Mouse (Mus musculus): ENCODE data around the gene Anapc15-ps. TPM values are rescaled to one million over a fixed set of nuclear protein-coding genes. Genes with fewer than 3 reads are reported as not detected.

The Anapc15-ps gene
- not detected for total RNA-seq (2021)
- long read RNA-seq, experiment 1: 0 reads
- long read RNA-seq, experiment 2: 0 reads

- H3K4me3 ChIP-seq: no peak within 1 kb of the TSS
- no peak within 1 kb of the TSS for H3K27ac ChIP-seq
- no peak for TF ChIP-seq CTCF (conservative IDR thresholded peaks at IDR 0.05)
- no peak for DNase-seq (ENCODE audit: low spot score in 2 of 2)
Observed at GRCm38 (mm10) chr10:95673351-95673750, at the start of gene Anapc15-ps. TSS of gene Anapc15-ps (minus strand) at chr10:95673451.

- H3K4me3 ChIP-seq: no peak overlapping the region
- DNase-seq (ENCODE audit: low spot score in 2 of 2): no peak
- no peak overlapping the region for H3K27ac ChIP-seq
- no peak for TF ChIP-seq CTCF (conservative IDR thresholded peaks at IDR 0.05)
Observed at GRCm38 (mm10) chr10:95722203-95722611, 49.0 kb upstream of the Anapc15-ps start.

- H3K27ac ChIP-seq: no peak overlapping the region
- no peak for TF ChIP-seq CTCF (conservative IDR thresholded peaks at IDR 0.05)
- no peak overlapping the region for H3K4me3 ChIP-seq
- no peak for DNase-seq (ENCODE audit: low spot score in 2 of 2)
Observed at GRCm38 (mm10) chr10:95720181-95720798, 47.0 kb upstream of the Anapc15-ps start.

GRCm38 (mm10) chr10:95719472-95719871, 46.2 kb upstream of the Anapc15-ps start:
- TF ChIP-seq CTCF (conservative IDR thresholded peaks at IDR 0.05): no peak
- Histone ChIP-seq H3K4me3 (no peak overlapping the region), H3K27ac (no peak overlapping the region)
- no peak for DNase-seq (ENCODE audit: low spot score in 2 of 2)

GRCm38 (mm10) chr10:95718760-95719159, 45.5 kb upstream of the Anapc15-ps start:
- Histone ChIP-seq H3K27ac (no peak overlapping the region), H3K4me3 (no peak overlapping the region)
- TF ChIP-seq CTCF (conservative IDR thresholded peaks at IDR 0.05): no peak
- no peak for DNase-seq (ENCODE audit: low spot score in 2 of 2)

- Histone ChIP-seq H3K27ac (no peak overlapping the region), H3K4me3 (no peak overlapping the region)
- DNase-seq (ENCODE audit: low spot score in 2 of 2): no peak
- no peak for TF ChIP-seq CTCF (conservative IDR thresholded peaks at IDR 0.05)
Observed at GRCm38 (mm10) chr10:95717106-95717680, 43.9 kb upstream of the Anapc15-ps start.

- Histone ChIP-seq H3K27ac (no peak overlapping the region), H3K4me3 (no peak overlapping the region)
- no peak for TF ChIP-seq CTCF (conservative IDR thresholded peaks at IDR 0.05)
- no peak for DNase-seq (ENCODE audit: low spot score in 2 of 2)
Observed at GRCm38 (mm10) chr10:95715687-95716086, 42.4 kb upstream of the Anapc15-ps start.

GRCm38 (mm10) chr10:95712221-95712620, 39.0 kb upstream of the Anapc15-ps start:
- Histone ChIP-seq H3K4me3 (no peak overlapping the region), H3K27ac (no peak overlapping the region)
- TF ChIP-seq CTCF (conservative IDR thresholded peaks at IDR 0.05): no peak
- DNase-seq (ENCODE audit: low spot score in 2 of 2): no peak

GRCm38 (mm10) chr10:95709903-95710660, 36.8 kb upstream of the Anapc15-ps start:
- no peak for DNase-seq (ENCODE audit: low spot score in 2 of 2)
- H3K4me3 ChIP-seq: no peak overlapping the region
- no peak for TF ChIP-seq CTCF (conservative IDR thresholded peaks at IDR 0.05)
- no peak overlapping the region for H3K27ac ChIP-seq

- Histone ChIP-seq H3K27ac (no peak overlapping the region), H3K4me3 (no peak overlapping the region)
- TF ChIP-seq CTCF (conservative IDR thresholded peaks at IDR 0.05): no peak
- no peak for DNase-seq (ENCODE audit: low spot score in 2 of 2)
Observed at GRCm38 (mm10) chr10:95709143-95709880, 36.1 kb upstream of the Anapc15-ps start.

GRCm38 (mm10) chr10:95708001-95708400, 34.8 kb upstream of the Anapc15-ps start:
- Histone ChIP-seq H3K27ac (no peak overlapping the region), H3K4me3 (no peak overlapping the region)
- DNase-seq (ENCODE audit: low spot score in 2 of 2): no peak
- no peak for TF ChIP-seq CTCF (conservative IDR thresholded peaks at IDR 0.05)

- no peak for DNase-seq (ENCODE audit: low spot score in 2 of 2)
- Histone ChIP-seq H3K4me3 (no peak overlapping the region), H3K27ac (no peak overlapping the region)
- TF ChIP-seq CTCF (conservative IDR thresholded peaks at IDR 0.05): no peak
Observed at GRCm38 (mm10) chr10:95706867-95707266, 33.6 kb upstream of the Anapc15-ps start.

GRCm38 (mm10) chr10:95705747-95706146, 32.5 kb upstream of the Anapc15-ps start:
- no peak overlapping the region for H3K27ac ChIP-seq
- TF ChIP-seq CTCF (conservative IDR thresholded peaks at IDR 0.05): no peak
- DNase-seq (ENCODE audit: low spot score in 2 of 2): peak in 1 of 2 experiments; percentile 10
- H3K4me3 ChIP-seq: no peak overlapping the region

Measured in layer of hippocampus, adult 2 months (tissue).